Mouse (Mus musculus) layer of hippocampus, postnatal 14 days (tissue): ENCODE measurements around the gene Foxn4. TPM values are rescaled to one million over a fixed set of nuclear protein-coding genes. Genes with fewer than 3 reads are reported as not detected.

Source experiments
- DNase-seq, 2 experiments: peaks; one replicate each; pipeline ENCODE4 v3.0.0; 2021 to 2022; ENCODE audit warnings: low spot score in 2 of 2, mixed read lengths in 1 of 2
- total RNA-seq, 2 experiments: library from RNA; stranded (reverse); gene quantifications; 2 replicates each; pipeline ENCODE4 v1.2.3; 2021

The Foxn4 gene
- total RNA-seq, 2 experiments from 2014 or later: 0.12 TPM; not detected in 1

DNA sequence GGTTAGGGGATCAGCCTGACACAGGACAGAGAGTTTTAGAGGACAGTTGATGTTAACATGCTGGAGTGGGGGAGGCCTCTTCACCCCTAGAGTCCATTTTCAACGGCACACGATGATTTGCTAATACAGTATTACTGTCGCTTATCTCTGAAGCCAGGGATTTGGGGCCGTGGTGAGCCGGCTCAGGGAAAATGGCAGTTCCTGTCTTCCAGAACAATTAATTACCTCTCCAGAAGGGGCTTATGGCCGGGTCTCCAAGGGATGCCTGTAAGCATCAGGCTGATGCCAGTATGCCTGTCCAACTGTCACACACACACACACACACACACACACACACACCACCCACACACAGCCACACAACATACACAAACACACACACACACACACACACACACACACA, 8.7 kb upstream of the Foxn4 start:
- DNase-seq: no peak

DNA sequence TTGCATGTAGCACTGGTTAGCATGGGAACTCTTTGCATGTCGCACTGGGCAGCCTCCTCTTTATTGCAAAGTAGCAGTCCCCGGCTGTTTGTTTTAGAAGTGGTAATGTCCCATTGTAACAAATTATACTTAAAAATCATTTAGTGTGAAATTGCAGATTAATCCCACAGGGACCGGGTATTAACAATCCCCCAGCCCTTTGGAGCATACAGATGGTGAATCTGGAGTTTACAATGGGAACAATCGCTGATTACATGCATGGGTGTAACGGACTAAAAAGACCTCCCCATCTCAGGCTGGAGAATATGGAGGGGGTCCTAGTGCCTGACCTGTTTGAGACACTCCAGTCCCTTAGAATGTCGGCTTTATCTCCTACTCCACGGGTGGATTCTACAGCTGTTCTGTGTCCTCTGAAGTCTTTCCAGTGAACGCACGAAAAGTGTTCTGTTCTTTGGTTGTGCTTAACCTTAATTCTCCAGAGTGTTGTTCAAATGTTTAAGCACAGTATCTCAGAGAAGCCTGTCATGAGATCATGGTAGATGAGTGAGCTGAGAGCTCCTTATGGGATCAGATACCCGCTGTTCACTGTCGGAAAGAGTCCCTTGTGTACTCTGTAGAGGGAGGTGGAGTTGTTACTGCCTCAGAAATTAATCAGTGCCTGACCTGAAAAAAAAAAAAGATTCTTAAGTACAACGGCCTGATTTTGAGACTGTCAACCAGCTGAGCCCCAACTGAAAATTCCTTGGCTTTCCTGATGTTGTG, 6.0 kb upstream of the Foxn4 start:
- no peak for DNase-seq

DNA sequence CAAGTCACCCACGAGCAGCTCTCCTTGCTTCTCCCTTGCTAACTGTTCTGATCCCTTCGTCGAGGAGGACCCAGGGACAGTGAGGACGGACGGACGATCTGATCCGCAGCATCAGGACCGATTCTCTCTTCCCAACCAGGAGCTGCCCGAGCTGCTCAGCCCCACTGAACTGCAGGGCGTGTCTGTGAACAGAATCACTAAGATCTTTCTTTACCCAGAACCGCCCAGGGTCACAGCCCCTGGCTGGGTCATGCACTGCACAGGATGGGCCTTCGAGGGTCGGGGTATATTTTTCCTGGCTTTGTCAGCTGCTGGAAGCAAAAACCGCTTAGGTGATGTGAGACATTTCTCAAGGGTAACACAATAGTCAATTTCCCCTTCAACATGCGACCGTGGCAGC, 2.4 kb upstream of the Foxn4 start:
- no peak for DNase-seq

DNA sequence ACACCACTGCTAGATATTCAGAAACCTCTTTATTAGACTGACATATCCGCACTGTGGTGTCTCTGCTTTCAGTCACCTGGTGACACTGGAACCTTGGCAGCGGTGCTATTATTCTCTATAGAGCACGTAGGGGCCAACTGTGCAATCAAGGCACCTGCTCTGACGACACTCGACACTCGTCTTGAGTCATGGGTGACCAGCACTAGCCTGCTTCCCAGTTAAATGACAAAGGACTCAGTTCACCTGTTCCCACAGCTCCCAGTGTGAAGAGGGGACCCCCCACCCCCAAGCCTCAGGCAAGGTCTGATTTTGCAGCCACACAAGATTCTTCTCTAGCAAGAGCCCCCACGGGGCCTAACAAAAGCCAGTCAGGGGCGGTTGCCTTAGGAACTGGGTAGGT, 1.7 kb upstream of the Foxn4 start:
- DNase-seq: no peak

DNA sequence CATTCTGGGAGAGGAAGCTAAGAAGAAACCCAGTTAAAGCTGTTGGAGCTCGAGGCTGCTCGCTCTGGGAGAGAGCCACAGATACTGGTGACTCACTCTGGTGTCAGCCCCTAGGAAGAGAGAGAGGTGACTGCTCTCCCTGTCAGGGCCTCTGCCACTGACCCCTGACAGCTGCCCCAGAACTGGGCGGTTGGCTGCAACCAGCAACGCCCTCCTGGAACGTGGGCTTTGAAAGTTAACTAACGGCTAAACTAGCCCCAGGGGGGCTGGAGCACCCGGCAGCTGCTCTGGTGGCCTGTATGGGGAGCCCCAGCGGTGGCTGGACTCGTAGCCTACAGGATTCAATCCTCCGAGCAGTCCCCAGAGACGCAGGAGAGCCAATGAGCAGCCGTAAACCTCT, 3.6 kb downstream of the Foxn4 start:
- no peak for DNase-seq

GRCm38 (mm10) chr5:114269499-114269898, 4.1 kb downstream of the Foxn4 start:
- no peak for DNase-seq

DNA sequence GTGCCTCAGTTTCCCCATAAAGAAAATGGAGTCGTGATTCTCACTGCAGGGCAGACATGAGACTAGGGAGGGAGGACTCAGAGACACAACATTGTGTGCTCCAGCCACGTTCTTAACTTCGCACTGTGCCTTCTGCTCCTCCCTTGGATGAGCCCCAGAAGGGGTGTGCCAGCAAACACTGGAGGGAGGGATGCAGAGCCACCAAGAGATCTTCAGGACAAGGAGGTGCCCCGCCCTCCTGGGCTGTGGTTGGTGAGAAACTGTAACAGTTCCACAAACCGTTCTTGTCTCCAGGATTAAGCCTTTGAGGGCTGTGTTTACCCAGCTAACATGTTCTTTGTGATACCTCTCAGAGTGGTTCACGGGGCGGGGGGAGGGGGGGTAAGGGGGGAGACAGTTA, 5.0 kb downstream of the Foxn4 start:
- DNase-seq: no peak

DNA sequence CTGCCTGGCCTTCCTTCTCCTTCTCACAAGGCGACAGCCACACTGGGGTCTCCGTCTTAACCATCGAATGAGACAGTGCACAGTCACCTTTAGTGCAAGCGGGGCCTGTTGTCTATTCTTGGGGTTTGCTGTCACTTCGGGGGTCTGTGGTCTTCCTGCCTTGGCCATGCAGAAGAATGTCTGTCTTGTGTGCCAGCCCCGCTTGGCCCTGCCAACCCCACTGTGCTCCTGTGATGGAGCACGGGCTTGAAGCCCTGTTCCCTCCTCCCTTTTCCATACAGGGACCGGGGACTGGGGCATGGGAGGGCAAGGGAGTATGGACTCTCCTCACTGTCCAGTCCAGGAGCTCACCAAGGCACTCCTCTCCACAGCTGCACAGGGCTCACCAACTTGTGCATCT, 8.8 kb downstream of the Foxn4 start:
- no peak for DNase-seq

DNA sequence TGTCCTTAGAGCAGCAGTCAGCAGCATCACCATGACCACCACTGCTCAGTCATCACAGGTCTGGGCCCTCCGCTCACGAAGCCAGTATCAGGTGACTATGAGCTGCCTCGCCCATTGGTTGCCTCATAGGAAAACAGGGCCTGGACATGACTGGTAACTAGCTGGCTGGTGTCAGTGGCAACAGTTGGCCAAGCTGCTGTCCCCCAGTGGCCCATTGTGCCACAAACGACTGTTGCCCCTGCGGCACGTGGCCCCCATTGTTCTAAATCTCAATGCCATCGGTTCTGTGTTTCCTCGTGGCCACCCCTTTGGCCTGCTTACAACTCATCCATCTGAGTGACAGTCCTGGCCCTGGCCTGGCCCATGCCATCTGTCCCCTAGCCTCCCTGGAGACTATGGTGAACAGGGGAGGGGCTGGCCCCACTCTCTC, 9.6 kb downstream of the Foxn4 start:
- DNase-seq: no peak

GRCm38 (mm10) chr5:114261494-114261893, 12.1 kb downstream of the Foxn4 start:
- no peak for DNase-seq

DNA sequence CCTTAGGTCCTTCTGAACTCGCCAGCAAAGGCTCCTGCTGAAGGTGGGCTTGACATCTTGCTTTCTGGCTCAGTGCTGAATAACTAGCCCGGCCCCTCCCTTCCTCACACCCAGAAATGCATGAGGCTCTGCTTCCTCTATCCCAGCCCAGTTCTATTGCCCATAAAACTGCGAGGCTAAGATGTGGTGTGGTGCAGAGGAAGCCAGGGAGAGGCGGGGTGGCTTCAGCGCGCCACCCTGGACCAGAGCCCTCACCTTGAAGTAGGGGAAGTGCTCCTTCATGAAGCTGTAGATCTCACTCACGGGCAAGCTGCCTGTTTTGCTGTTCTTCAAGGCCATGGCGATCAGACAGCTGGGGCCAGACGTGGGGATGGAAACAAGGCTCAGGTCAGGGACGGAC, 14.1 kb downstream of the Foxn4 start:
- DNase-seq: no peak

- DNase-seq: peak; percentile 74 to 75
Observed at GRCm38 (mm10) chr5:114248174-114248589, 25.4 kb downstream of the Foxn4 start.

DNA sequence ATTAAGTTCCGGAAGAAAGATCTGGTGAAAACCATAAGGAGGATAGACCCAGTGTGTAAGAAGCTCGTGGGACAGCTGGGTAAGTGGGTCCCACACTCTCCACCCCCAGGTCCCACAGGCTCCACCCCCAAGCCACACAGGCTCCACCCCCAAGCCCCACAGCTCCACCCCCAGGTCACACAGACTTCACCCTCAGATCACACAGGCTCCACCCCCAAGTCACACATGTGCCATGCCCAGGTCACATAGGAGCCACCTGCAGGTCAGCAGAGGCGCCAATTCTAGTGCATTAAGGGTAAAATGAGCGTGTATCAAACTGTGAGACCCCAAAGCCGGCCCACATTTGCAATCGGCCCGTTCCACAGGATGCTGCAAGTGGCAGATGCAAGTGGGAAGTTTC, 27.1 kb downstream of the Foxn4 start:
- no peak for DNase-seq

GRCm38 (mm10) chr5:114239737-114240136, 33.9 kb downstream of the Foxn4 start:
- DNase-seq: no peak

GRCm38 (mm10) chr5:114238924-114239323, 34.7 kb downstream of the Foxn4 start:
- no peak for DNase-seq

DNA sequence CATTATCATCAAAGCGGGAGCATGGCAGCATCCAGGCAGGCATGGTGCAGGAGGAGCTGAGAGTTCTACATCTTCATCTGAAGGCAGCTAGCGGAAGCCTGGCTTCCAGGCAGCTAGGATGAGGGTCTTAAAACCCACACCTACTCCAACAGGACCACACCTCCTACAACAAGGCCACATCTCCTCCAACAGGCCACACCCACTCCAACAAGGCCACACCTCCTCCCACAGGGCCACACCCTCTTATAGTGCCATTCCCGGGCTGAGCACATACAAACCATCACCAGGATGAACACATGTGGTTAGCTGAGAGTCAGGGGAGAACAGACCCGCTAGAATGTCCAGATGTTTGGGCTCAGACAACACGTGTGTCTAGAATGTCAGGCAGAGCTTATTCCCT, 44.7 kb downstream of the Foxn4 start:
- no peak for DNase-seq

DNA sequence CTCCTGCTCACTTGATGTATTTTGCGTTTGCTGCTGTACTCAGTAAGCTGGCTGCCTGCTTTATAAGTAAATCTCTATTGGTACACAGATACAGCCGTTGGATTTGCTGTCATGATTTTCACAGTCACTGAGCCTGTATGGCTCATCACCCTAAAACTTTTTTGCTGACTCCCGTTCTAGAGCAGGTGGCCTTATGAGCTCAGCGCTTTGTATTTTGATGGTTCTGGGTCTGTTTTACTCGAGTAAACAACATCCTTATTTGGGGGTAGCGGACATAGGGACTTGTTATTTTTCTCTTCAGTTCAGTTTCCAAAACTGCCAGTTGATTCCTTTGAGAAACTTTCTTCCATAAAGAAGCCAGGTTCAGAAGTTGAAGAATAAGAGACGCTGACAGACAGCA, 47.6 kb downstream of the Foxn4 start:
- no peak for DNase-seq

- DNase-seq: no peak
Observed at GRCm38 (mm10) chr5:114218771-114219170, 54.8 kb downstream of the Foxn4 start.

- no peak for DNase-seq
Observed at GRCm38 (mm10) chr5:114213183-114213582, 60.4 kb downstream of the Foxn4 start.

- DNase-seq: no peak
Observed at GRCm38 (mm10) chr5:114206158-114206557, 67.4 kb downstream of the Foxn4 start.
